Mouse (Mus musculus) left cerebral cortex, adult 18-20 months (tissue): ENCODE measurements around the gene Arl4d. TPM values are rescaled to one million over a fixed set of nuclear protein-coding genes. Genes with fewer than 3 reads are reported as not detected.
A peak's percentile ranks its signal among the peaks of the same experiment; 100 is the strongest.
"Not testable (repeated sequence)": the region's sequence is repeated elsewhere in the genome, so short reads cannot be mapped to it uniquely, and the experiment has no call there.

ENCODE experiments used
- DNase-seq, 2 experiments: peaks; one replicate each; pipeline ENCODE4 v3.0.0; 2021 to 2022; ENCODE audit warnings: low spot score in 2 of 2, mixed read lengths in 1 of 2
- total RNA-seq, 2 experiments: library from RNA; stranded (reverse); gene quantifications; 2 replicates each; pipeline ENCODE4 v1.2.3; 2021

Arl4d gene
- total RNA-seq, 2 experiments from 2014 or later = 34.7 to 37.2 TPM

DNA sequence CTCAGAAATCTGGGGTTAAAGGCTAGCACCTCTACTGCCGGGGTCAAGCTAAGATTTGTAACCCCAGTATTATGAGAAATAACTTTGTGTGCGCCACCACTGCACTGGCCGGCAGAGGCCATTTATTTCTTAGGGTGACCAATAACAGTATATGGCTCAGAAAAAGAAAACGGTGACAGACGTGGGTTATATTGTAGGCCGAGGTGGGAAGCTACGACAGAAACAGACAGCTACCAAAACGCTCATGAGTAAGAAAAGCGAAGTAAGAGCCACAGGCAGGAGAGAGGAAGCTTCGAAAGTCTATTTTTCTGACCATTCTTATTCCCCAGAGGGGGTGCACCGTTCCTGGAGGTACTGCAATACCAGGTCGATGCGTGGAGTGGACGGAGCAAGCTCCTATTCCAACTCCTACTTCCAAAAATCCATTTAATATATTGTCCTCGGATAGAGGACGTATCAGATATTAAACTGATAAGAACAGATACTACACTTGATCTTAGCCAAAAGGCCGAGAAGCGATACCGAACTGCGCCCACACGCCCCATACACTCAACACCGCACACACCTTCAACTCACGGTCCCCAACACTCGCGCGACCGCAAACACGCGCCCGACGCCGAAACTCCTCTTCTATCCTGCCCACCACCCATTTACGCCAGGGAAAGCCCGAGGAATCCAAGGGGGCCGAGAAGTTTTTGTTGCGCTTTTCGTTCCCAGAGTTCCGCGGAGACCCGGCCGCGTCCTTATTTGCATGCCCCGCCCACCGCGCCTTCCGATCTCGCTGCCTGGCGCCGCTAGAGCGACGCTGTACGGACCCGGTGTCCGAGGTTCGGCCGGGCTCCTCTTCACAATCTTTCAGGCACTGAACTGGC lies 19.7 kb upstream of the Arl4d start:
- peak; percentile 36 to 65 for DNase-seq

GRCm38 (mm10) chr11:101646283-101646794 lies 19.0 kb upstream of the Arl4d start:
- not testable (repeated sequence) for DNase-seq

- DNase-seq = not testable (repeated sequence)
Observed at GRCm38 (mm10) chr11:101647093-101647492, 18.2 kb upstream of the Arl4d start.

DNA sequence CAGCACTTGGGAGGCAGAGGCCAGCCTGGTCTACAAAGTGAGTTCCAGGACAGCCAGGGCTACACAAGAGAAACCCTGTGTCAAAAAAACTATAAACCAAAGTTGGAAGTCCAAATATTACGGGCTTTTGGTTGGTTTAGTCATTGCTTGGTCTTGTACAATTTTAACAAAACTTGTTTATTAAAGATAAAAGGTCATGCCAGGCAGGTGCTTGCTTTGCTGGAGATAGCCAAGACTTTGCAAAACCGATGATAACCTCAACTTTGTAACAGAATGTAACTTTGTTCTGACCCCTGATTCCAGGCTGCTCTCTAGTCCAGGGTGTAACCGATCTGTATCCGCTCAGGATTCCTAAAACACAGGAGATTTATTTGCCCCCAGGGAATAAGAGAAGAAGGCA lies 9.0 kb upstream of the Arl4d start:
- DNase-seq = no peak

- DNase-seq = no peak
Observed at GRCm38 (mm10) chr11:101657528-101657885, 7.8 kb upstream of the Arl4d start.

GRCm38 (mm10) chr11:101657886-101658750 lies 7.2 kb upstream of the Arl4d start:
- DNase-seq = peak; percentile 73

GRCm38 (mm10) chr11:101658751-101659558 lies 6.4 kb upstream of the Arl4d start:
- DNase-seq = peak; percentile 52 to 67

DNA sequence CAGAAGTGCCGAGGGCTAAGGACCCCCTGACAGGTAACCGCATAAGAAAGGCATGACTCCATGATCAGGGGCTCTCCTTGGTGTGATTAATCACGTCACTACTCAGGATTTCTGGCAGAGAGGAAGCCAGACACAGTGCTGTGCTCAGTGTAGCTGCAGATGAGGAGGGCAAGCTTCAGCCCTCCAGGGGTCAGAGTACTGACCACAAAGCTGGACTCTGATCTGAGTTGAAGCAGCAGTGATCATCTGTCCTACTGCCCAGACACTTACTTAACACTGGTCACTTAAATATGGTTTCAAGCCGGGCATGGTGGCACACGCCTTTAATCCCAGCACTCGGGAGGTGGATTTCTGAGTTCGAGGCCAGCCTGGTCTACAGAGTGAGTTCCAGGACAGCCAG lies 4.2 kb upstream of the Arl4d start:
- DNase-seq = no peak

GRCm38 (mm10) chr11:101661786-101662185 lies 3.6 kb upstream of the Arl4d start:
- DNase-seq = no peak

DNA sequence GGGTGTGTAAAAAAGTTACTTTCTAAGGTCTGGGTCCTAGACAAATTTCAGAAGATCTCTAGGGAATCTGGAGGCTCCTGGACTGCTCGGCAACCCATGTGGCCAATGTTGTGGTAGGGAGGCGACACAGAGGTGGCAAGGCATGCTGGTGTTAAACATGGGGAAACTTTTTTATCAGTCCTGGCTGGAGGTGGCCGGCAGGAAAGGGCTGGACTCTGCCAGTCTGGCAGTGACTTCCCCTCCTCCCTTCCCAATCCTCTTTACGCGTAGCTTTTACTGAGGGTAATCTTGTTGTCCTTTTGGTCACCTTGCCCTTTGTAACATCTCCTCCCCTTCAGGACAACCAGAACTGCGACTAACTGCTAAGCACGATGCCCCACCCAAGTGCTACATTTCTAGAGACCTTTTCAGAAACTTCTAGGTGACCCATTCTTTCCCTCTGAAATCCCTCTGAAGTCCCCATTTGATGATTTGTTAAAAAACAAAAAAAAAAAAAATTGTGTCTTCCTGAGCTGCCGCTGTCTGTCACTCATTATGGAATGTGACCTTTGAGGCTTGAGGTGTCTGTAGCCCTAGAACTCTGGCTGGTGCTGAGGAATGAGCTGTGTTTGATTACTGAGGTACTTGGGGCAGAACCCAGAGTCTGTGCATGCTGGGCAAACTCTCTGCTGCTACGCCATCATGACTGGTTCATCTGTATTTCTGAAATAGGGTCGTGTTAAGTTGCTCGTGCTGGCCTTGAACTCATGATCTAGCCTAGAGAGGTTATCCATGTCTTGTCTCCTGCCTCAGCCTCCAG lies 1.9 kb upstream of the Arl4d start:
- no peak for DNase-seq

DNA sequence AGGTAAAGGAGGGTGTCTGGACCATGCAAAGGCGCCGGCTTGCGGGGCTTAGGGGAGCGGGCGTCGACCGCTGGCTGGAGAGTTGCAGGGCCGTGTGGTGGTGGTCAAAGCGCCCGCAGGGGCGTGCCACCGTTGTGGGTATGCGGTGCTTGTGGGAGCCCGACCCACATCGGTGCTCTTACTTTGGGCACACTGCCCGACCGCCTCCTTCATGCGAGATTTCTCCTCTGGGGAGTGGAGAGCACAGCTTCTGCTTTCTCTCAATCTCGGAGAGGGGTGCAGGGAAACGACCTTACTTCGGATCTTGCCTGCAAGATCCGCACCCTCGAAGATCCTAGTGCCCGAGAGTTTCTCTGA lies 273 bp downstream of the Arl4d start:
- no peak for DNase-seq

- peak; percentile 18 to 29 for DNase-seq
Observed at GRCm38 (mm10) chr11:101666626-101667345, 1.4 kb downstream of the Arl4d start.

DNA sequence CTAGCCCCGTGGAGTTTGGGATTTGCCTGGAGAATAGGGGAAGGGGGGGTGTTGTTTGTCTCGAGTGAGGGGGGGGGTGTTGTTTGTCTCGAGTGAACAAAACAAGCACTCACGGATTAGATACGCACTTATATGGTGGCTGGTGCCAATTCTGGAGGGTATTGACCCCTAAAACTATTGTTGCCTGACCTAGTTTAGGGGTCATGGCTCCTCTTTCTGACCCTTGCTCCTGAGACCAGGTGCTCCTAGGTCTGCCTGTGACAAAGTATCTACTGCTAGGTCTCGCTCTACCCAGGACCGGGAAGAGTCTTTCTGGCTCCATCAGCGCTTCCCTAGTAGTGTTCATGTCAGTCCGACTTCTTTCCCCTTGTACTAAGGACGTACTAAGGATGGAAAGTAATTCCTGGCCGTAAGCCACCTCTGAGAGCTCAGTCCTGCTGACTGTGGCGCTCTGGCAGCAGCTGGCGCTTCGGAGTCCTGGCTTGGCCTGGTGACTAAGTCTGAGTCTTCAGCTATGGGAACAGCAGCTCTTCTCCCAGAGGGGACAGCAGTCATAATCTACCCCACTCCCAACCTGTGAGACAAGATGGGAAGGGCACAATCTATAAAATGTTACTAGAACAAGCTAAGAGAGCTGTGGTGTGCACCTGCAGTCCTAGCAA lies 2.7 kb downstream of the Arl4d start:
- DNase-seq = peak; percentile 62 to 69

DNA sequence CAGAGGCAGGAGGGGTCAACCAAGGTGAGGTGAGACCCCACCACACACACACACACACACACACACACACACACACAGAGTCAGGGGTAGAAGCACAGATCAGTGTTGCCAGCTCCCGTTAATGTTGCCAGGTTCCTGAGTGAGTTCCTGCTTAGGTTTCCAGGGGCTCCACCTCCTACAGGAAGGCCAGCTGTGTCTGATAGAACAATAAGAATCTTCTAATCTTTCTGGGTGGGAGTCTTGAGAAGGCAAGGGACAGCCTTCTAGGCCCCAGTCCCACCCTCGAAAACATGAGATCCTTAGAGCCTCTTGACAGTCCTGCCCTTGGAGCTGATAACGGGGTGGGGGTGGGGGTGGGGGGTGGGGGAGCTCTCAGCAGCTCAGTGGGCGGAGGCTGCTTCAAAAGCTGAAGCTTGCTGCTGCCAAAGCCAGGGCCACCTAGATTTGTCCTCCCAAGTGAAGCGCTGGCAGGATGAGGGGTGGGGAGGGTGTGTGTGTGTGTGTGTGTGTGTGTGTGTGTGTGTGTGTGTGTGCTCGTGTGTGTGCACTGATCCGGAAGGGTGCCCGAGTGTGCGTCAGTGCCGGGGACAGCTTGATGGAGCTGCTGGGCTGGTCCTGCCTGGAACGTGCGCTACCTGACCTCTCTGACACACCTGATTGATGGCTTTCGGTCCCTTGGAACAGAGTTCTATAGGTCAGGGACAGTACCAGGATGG lies 3.4 kb downstream of the Arl4d start:
- DNase-seq = peak in 1 of 2 experiments; percentile 24

DNA sequence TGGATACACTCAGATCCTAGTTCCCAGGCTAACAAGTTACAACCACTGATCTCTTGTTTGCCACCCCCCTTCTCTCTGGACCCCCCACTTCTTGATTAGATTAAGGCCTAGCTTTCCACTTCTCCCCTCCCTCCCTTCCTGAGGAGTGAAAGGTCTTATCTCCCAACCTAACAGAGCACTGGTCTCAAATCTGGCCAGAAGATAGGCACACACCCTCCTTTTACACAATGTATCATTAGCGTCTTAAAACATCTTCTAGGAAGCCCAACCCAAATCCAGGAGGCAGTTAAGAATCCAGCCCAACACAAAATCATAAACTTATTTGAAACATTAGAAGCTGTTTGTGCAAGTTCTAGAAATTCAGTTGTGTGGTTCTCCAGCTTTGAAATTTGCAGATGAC lies 5.0 kb downstream of the Arl4d start:
- DNase-seq = no peak

DNA sequence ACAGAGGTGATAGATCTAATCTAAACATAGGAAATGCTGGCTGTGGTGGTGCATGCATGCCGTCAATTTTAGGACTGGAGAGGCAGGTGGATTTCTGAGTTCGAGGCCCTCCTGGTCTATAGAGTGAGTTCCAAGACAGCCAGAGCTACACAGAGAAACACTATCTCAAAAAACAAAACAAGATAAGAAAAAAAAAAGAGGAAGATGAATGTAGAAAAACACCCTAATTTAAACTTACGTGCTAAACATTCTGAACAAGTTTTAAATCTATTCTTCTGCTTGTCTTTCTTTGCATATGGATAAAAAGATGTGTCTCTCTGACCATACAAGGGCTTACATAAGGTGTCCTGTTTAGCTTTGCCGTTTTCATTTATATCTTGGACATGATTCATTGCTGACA lies 5.9 kb downstream of the Arl4d start:
- DNase-seq = no peak

GRCm38 (mm10) chr11:101673010-101673642 lies 7.8 kb downstream of the Arl4d start:
- DNase-seq = peak; percentile 72 to 86

DNA sequence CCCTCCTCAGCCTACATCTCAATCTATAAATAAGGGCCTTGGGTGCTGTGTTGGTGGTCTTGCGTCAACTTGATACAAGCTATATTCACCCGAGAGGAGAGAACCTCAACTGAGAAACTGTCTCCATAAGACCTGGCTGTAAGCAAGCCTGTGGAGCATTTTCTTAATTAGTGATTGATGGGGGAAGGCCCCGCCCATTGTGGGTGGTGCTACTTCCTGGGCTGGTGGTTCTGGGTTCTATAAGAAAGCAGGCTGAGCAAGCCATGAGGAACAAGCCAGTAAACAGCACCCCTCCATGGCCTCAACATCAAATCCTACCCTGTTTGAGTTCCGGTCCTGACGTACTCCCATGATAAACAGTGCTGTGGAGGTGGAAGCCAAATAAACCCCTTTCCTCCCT lies 8.8 kb downstream of the Arl4d start:
- DNase-seq = no peak
